Mouse (Mus musculus): ENCODE measurements around the gene Fbxo42. TPM values are rescaled to one million over a fixed set of nuclear protein-coding genes. Genes with fewer than 3 reads are reported as not detected.

Gene Fbxo42
- total RNA-seq, 2 experiments from 2014 or later: 37.2 to 43.6 TPM

DNA sequence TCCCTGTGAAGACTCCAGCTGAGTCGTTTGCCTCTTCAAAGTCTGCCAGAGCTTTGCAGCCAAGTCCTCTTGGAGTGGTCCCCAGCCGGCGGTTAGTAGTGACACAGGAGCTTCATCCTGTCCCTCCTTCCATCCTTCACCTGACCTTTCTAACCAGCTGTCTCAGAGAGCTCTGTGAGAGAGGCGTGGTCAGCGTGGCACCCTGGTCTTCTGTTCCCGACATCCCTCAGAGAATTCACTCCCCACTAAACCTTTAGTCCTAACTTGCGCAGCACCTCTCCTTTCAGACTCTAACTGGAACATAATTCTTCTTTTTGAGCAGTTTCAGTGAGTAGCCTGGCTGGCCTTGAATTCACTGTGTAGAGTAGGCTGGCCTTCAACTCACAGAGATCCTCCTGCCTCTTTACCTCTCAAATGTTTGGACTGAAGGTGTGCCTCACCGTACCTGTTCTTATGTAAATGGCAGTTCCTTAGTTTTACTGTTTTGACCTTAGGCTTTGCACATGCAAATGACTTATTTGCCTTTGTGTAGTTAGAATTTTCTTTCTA, 18.1 kb downstream of the Fbxo42 start:
- ATAC-seq (replicated peaks; ENCODE audit: low FRiP score, poor library complexity, severe bottlenecking): no peak

GRCm38 (mm10) chr4:141167156-141167555, 19.4 kb downstream of the Fbxo42 start:
- ATAC-seq (replicated peaks; ENCODE audit: low FRiP score, poor library complexity, severe bottlenecking): no peak

- no peak for ATAC-seq (replicated peaks; ENCODE audit: low FRiP score, poor library complexity, severe bottlenecking)
These were observed 24.4 kb downstream of the Fbxo42 start for GRCm38 (mm10) chr4:141172121-141172520.

DNA sequence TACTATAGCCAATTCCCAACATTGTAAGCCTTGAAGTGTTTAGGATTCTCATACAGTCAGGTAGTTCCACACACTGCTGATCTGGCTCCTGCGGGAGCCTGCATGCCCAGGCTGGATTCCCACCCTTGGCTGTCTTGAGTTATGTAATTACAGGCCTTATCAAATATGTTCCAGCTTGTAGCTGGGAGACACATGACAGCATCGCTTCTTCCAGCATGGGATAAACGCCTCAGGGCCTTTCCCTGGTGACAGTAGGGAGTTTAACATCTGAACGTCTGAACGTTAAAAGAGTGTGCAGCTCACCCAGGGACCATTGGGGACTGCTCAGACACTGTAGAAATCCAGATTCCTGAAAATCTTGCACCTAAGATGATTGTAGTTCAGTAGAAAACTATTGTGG, 28.1 kb downstream of the Fbxo42 start:
- no peak for ATAC-seq (replicated peaks; ENCODE audit: low FRiP score, poor library complexity, severe bottlenecking)

- ATAC-seq (replicated peaks; ENCODE audit: low FRiP score, poor library complexity, severe bottlenecking): no peak
These were observed 28.7 kb downstream of the Fbxo42 start for GRCm38 (mm10) chr4:141176328-141176838.

DNA sequence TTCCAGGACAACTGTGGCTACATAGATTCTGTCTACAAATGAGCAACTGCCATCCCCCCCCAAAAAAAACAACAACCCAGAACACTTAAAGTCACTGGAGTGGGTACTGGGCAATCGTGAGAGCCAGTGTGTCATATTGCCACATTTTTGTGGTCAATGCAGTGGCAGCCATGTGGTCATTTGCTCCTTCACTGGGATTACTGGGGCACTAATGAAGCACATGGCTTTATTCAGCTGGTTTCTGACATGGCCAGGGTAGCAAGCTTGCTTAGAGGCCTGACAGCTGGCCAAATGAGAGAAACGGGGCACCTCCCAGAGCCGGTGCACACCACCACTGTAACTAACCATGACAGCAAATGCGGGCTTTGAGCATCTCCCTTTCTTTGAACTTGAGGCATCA, 30.8 kb downstream of the Fbxo42 start:
- ATAC-seq (replicated peaks; ENCODE audit: low FRiP score, poor library complexity, severe bottlenecking): no peak

GRCm38 (mm10) chr4:141180831-141181230, 33.1 kb downstream of the Fbxo42 start:
- ATAC-seq (replicated peaks; ENCODE audit: low FRiP score, poor library complexity, severe bottlenecking): no peak

DNA sequence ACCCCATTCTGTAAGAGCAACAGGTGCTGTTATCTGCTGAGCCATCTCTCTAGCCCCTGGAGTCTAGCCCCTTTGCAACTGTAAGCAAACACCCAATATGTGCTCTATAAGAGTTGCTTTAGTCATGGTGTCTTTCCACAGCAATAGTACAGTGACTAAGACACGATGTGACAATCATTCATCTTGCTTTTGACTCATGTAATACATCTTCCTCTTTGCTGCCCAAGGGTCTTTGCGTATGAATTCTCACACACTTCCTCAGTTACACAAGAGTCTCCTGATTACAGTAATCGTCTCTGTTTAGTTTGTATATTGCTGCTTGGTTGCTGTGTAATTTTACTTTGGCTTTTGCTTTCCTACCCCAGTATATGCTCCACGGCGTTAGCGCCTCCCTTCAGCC, 34.3 kb downstream of the Fbxo42 start:
- ATAC-seq (replicated peaks; ENCODE audit: low FRiP score, poor library complexity, severe bottlenecking): no peak

GRCm38 (mm10) chr4:141183932-141184331, 36.2 kb downstream of the Fbxo42 start:
- no peak for ATAC-seq (replicated peaks; ENCODE audit: low FRiP score, poor library complexity, severe bottlenecking)

GRCm38 (mm10) chr4:141184426-141184825, 36.7 kb downstream of the Fbxo42 start:
- no peak for ATAC-seq (replicated peaks; ENCODE audit: low FRiP score, poor library complexity, severe bottlenecking)

DNA sequence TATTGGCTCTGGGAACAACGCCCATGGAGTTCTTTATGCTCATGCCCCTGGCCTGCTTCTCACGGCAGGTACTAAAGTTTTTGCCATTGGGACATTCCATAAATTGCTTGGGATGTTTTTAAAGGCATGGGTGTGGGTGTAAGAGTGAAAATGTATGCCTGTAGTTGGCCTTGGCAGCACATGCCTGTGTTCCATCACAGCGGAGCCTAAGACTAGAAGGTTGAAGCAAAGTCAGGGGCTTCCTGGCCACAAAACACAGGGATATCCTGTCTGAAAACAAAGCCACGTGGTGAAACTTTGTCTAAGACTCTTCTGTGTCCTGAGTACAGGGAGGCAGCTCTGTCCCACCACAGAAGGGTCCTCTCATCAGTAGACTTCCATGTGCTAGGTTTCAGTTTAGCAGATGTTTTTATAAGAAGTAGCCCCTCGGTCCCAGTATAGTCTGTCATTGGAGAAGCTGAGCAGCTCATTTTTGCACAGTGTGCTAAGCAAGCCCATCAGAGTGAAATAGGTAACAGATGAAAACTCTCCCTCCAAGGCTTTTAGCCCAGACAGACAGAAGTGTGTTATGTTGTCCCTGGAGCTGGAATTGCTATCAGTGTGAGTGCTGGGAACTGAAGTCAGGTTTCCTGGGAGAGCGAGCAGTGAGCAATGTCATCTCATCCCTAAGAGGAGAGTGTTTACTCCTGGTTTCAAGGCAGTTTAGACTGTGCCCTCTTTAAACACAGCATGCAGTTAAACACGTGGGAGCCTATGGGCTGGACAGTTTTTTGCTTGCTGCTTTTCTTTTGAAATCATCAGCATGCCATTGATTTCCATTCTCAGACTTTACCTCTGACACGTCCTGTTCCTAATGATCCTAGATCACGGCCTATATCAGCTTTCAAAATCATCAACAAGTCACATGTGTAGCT, 39.5 kb downstream of the Fbxo42 start:
- no peak for ATAC-seq (replicated peaks; ENCODE audit: low FRiP score, poor library complexity, severe bottlenecking)

GRCm38 (mm10) chr4:141191294-141191693, 43.6 kb downstream of the Fbxo42 start:
- no peak for ATAC-seq (replicated peaks; ENCODE audit: low FRiP score, poor library complexity, severe bottlenecking)

GRCm38 (mm10) chr4:141194553-141194952, 46.8 kb downstream of the Fbxo42 start:
- ATAC-seq (replicated peaks; ENCODE audit: low FRiP score, poor library complexity, severe bottlenecking): no peak

DNA sequence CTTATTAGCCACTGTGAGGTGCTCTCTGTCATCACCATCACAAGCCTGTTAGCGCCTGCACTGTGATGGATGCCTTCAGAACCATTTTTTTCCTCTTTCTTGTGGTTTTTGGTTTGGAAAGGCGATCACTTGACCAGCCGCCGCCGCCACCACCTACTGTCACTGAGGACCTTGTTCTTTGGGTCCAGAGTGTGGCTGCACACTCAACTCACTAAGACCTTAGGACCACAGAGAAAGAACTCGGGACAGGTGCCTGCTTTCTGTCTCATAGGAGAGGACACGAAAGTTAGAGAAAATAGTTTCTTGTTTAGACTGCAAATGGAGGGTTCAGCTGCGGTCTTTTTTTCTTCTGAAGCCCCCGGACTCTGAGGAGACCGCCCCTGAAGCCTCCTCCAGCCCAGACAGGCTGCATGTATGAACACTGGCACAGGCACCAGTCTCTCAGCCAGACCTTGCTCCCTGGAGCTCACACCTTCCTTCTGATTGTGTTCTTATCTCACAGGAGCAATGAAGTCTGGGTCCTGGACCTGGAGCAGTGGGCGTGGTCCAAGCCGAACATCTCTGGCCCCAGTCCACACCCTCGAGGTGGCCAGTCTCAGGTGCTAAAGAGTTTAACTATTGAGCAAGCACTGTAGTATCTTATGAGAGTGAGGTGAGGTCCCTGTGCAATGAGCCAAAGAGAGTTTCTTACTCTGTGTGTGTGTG, 49.4 kb downstream of the Fbxo42 start:
- no peak for ATAC-seq (replicated peaks; ENCODE audit: low FRiP score, poor library complexity, severe bottlenecking)

DNA sequence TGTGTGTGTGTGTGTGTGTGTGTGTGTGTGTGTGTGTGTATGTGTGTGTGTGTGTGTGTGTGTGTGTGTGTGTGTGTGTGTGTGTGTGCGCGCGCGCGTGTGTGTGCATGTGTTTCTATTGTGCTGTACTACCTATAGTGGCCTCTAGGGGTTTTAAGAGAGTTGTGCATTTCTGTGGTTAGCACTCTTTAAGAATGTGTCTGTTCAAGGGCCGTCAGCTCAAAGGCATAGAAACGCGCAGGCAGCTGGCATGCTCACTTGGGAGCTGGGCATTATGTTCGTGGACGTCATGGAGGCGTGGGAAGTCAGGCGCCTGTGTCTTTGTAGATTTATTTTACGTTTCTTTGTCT, 49.9 kb downstream of the Fbxo42 start:
- ATAC-seq (replicated peaks; ENCODE audit: low FRiP score, poor library complexity, severe bottlenecking): no peak

GRCm38 (mm10) chr4:141200906-141201305, 53.2 kb downstream of the Fbxo42 start:
- no peak for ATAC-seq (replicated peaks; ENCODE audit: low FRiP score, poor library complexity, severe bottlenecking)

DNA sequence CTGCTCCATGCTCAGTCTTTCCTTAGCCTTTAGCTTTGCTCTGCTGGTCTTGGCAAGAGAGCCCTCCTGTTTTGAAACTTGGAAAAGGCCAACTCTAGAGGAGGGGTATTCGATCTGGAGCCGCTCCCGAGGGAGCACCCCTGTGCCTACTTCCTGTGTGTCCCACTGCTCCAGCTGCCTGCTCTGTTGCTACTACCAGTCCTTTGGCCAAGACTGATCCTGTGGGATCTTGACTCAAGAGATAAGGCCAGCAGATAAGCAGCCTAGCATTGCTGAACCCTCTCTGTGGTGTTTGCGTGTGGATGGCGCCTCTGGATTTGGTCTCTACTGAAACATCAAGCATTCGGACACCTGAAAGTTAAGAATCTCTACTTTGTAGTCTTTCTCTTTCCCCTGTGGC, 54.5 kb downstream of the Fbxo42 start:
- no peak for ATAC-seq (replicated peaks; ENCODE audit: low FRiP score, poor library complexity, severe bottlenecking)

GRCm38 (mm10) chr4:141204580-141205061, 56.9 kb downstream of the Fbxo42 start:
- no peak for ATAC-seq (replicated peaks; ENCODE audit: low FRiP score, poor library complexity, severe bottlenecking)

- no peak for ATAC-seq (replicated peaks; ENCODE audit: low FRiP score, poor library complexity, severe bottlenecking)
These were observed 59.4 kb downstream of the Fbxo42 start for GRCm38 (mm10) chr4:141207081-141207480.

DNA sequence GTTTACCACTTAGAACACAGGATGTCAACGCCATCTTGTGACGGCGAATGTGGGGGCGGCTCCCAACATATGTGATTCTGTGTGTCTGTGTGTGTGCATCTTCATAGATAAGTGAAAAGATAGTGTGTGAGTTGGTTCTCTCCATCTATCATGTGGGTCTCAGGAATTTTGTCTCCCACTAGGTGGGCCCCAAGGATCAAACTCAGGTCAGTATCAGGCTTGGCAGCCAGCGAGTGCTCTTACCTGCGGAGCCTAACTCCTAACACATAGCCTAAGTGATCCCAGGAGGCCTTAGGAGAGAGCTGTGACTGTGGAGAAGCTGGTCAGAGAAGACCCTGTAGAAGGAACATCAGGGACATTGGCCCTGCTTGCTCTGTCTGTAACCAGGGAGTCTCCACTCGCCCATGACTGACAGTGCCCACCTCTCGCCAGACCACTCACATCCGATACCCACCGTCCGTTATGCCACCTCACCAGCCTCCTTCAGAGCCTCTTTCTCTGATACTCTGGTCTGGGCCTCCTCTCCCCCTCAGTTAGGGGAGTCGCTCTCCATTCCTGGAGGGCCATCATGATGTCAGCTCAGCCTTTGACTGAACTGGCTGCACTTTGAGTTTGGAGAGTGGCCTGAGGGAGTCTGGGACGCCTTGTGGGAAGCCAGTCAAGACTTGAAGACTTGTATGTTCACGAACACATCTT, 63.0 kb downstream of the Fbxo42 start:
- peak; percentile 51 for ATAC-seq (replicated peaks; ENCODE audit: low FRiP score, poor library complexity, severe bottlenecking)

Measured in erythroid progenitor cell, adult 5-6 weeks (primary cell).